Mouse (Mus musculus): ENCODE data around the gene Lrrc34. TPM values are rescaled to one million over a fixed set of nuclear protein-coding genes. Genes with fewer than 3 reads are reported as not detected.
A peak's percentile ranks its signal among the peaks of the same experiment; 100 is the strongest.

The Lrrc34 gene
- 0.16 and 0.18 TPM in 2 replicates for polyA plus RNA-seq (2015; fragmentation: Nextera tagmentation; extraction: Ambion mirVana)

DNA sequence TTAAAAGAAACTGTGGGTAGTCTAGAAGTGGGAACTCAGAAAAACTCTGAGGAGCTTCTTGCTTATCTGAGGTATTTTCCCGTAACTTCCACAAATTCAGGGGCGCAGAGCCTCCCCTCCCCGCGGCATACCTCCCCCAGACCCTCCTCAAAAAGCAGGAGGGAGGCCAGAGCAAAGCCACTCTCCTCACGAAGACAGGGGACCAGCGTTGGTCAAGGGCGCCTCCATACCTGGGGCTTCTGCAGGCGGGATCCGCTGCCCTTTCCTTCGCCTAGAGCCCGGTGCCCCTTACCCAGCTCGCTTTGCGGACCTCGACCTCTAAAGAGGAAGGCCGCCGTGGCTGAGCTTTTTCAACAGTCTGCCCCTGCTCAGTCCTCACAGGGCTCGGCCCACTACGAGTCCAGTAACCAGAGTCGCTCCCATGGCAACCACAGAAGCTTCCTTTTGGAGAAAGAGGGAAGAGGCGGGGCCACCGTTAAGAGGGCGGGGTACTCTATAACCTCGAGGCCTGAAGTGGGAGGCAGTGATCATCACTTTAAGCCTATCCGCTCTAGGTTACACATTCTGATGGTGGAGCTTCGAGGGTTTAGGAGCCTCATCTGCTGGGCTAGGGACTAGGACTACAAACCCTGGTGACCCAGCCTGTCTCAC is at the start of gene Lrrc34:
TSS of gene Lrrc34 (minus strand) at position 430 of the 651 bp plus-strand sequence.
- H3K27ac ChIP-seq (ENCODE audit: low read depth, low read length) = no peak within 1 kb of the TSS
- H3K4me2 ChIP-seq (replicated peaks; ENCODE audit: low read depth) = peak within 1 kb of the TSS; percentile 55
- H3K4me1 ChIP-seq (replicated peaks; ENCODE audit: control insufficient read depth, insufficient read depth, low read length) = no peaks in the 10 kb centered on the region
- no peak for TF ChIP-seq CTCF (IDR thresholded peaks at IDR 0.05; ENCODE audit: low read depth)
- no peak within 1 kb of the TSS for H3K9ac ChIP-seq (ENCODE audit: low read depth, low read length)
- H3K27me3 ChIP-seq (replicated peaks; ENCODE audit: control insufficient read depth, insufficient read depth, low read length) = 0 out of 2 replicates have a peak, but pooled peaks cover 24% of the 10 kb centered on the region
- peak; percentile 59 for ATAC-seq
- WGBS = 4% methylated on average over 25 of the region's 25 CpGs
- H3K9me3 ChIP-seq (ENCODE audit: control insufficient read depth) = no peaks in the 10 kb centered on the region
- H3K36me3 ChIP-seq (ENCODE audit: control insufficient read depth, insufficient read depth) = no peaks in the 10 kb centered on the region
- peak within 1 kb of the TSS; percentile 21 for H3K4me3 ChIP-seq (ENCODE audit: low read depth, low read length)

DNA sequence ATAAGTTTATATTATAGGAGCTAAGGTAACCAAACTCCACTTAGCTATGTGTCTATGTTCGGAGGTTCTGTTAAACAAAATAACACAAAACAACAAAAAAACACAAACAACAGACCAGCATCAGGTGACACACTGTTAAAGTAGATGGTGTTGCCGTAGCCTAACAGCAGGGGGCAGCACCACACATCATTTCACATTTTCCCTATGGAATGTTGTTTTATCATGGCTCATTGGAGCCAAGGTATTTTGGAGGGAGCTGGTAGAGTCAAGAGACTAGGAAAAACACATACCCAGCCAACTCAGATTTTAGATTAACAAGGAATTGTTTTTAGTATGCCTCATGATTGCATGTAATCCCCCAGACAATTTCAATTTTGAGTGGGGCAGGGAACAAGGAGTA is 48.7 kb upstream of the Lrrc34 start:
- 12% methylated on average over 2 of the region's 2 CpGs for WGBS
- Histone ChIP-seq H3K27ac (ENCODE audit: low read depth, low read length) (no peak overlapping the region), H3K9ac (ENCODE audit: low read depth, low read length) (no peak overlapping the region), H3K4me3 (ENCODE audit: low read depth, low read length) (no peak overlapping the region), H3K4me2 (replicated peaks; ENCODE audit: low read depth) (no peak overlapping the region), H3K4me1 (replicated peaks; ENCODE audit: control insufficient read depth, insufficient read depth, low read length) (no peaks in the 10 kb centered on the region), H3K27me3 (replicated peaks; ENCODE audit: control insufficient read depth, insufficient read depth, low read length) (no peaks in the 10 kb centered on the region), H3K36me3 (ENCODE audit: control insufficient read depth, insufficient read depth) (no peaks in the 10 kb centered on the region), H3K9me3 (ENCODE audit: control insufficient read depth) (no peaks in the 10 kb centered on the region)
- TF ChIP-seq CTCF (IDR thresholded peaks at IDR 0.05; ENCODE audit: low read depth) = peak; percentile 90
- ATAC-seq = 0 out of 2 replicates have a peak, but pooled peaks have one; percentile 27

DNA sequence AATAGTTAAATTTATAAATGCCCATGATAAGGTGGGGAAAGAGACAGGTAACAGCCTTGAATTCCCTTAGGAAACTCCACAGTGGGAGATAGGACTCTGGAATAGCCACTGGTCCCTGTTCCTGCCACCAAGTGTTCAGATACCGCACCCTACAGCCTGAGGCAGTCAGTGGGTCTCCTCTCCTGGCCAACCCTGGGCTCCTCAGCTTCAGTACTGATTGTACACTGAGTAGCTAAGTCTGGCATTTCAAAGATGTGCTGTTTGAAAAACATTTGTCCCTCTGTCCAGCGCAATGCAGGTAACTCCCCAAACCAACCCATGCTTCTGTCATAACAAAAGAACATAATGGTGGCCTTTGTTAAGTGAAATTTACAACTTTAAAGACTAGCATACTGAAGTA is 48.0 kb upstream of the Lrrc34 start:
- Histone ChIP-seq H3K9me3 (ENCODE audit: control insufficient read depth) (no peaks in the 10 kb centered on the region), H3K9ac (ENCODE audit: low read depth, low read length) (no peak overlapping the region), H3K4me2 (replicated peaks; ENCODE audit: low read depth) (no peak overlapping the region), H3K27me3 (replicated peaks; ENCODE audit: control insufficient read depth, insufficient read depth, low read length) (no peaks in the 10 kb centered on the region), H3K27ac (ENCODE audit: low read depth, low read length) (no peak overlapping the region), H3K4me1 (replicated peaks; ENCODE audit: control insufficient read depth, insufficient read depth, low read length) (no peaks in the 10 kb centered on the region), H3K36me3 (ENCODE audit: control insufficient read depth, insufficient read depth) (no peaks in the 10 kb centered on the region), H3K4me3 (ENCODE audit: low read depth, low read length) (no peak overlapping the region)
- ATAC-seq = no peak
- 92% methylated on average over 2 of the region's 2 CpGs for WGBS
- no peak for TF ChIP-seq CTCF (IDR thresholded peaks at IDR 0.05; ENCODE audit: low read depth)

GRCm38 (mm10) chr3:30690976-30691375 is 43.3 kb upstream of the Lrrc34 start:
- ATAC-seq = no peak
- no peak overlapping the region for H3K27ac ChIP-seq (ENCODE audit: low read depth, low read length)
- H3K4me1 ChIP-seq (replicated peaks; ENCODE audit: control insufficient read depth, insufficient read depth, low read length) = no peaks in the 10 kb centered on the region
- TF ChIP-seq CTCF (IDR thresholded peaks at IDR 0.05; ENCODE audit: low read depth) = no peak
- H3K4me3 ChIP-seq (ENCODE audit: low read depth, low read length) = no peak overlapping the region
- no peaks in the 10 kb centered on the region for H3K27me3 ChIP-seq (replicated peaks; ENCODE audit: control insufficient read depth, insufficient read depth, low read length)
- no peak overlapping the region for H3K9ac ChIP-seq (ENCODE audit: low read depth, low read length)
- no peaks in the 10 kb centered on the region for H3K36me3 ChIP-seq (ENCODE audit: control insufficient read depth, insufficient read depth)
- H3K9me3 ChIP-seq (ENCODE audit: control insufficient read depth) = no peaks in the 10 kb centered on the region
- H3K4me2 ChIP-seq (replicated peaks; ENCODE audit: low read depth) = no peak overlapping the region
- 55% methylated on average over 7 of the region's 7 CpGs for WGBS

- 79% methylated on average over 3 of the region's 3 CpGs for WGBS
- Histone ChIP-seq H3K27ac (ENCODE audit: low read depth, low read length) (no peak overlapping the region), H3K4me2 (replicated peaks; ENCODE audit: low read depth) (no peak overlapping the region), H3K27me3 (replicated peaks; ENCODE audit: control insufficient read depth, insufficient read depth, low read length) (no peaks in the 10 kb centered on the region), H3K4me3 (ENCODE audit: low read depth, low read length) (no peak overlapping the region), H3K36me3 (ENCODE audit: control insufficient read depth, insufficient read depth) (no peaks in the 10 kb centered on the region), H3K9ac (ENCODE audit: low read depth, low read length) (no peak overlapping the region), H3K4me1 (replicated peaks; ENCODE audit: control insufficient read depth, insufficient read depth, low read length) (no peaks in the 10 kb centered on the region), H3K9me3 (ENCODE audit: control insufficient read depth) (no peaks in the 10 kb centered on the region)
- TF ChIP-seq CTCF (IDR thresholded peaks at IDR 0.05; ENCODE audit: low read depth) = no peak
- no peak for ATAC-seq
Measured at GRCm38 (mm10) chr3:30687216-30687615, 39.5 kb upstream of the Lrrc34 start.

DNA sequence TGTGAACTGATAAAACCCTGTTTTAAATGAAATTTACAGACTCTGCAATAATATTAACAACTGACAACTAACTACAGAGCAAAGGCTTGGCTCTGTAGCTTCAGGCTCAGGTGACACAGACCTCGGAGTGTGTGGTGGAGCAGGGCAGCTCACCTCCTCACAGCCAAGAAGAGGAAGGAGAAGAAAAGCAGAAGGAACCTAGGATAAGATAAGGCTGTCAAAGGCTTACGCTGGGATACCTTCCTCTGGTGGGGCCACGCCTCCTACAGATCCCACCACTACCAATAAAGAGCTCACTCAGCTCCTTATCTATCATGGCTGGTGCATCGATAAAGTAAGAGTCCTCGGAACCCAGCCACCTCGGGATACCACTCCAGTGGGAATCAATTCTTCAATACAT is 35.5 kb upstream of the Lrrc34 start:
- Histone ChIP-seq H3K4me2 (replicated peaks; ENCODE audit: low read depth) (no peak overlapping the region), H3K9ac (ENCODE audit: low read depth, low read length) (no peak overlapping the region), H3K9me3 (ENCODE audit: control insufficient read depth) (no peaks in the 10 kb centered on the region), H3K27ac (ENCODE audit: low read depth, low read length) (no peak overlapping the region), H3K4me3 (ENCODE audit: low read depth, low read length) (no peak overlapping the region), H3K27me3 (replicated peaks; ENCODE audit: control insufficient read depth, insufficient read depth, low read length) (no peaks in the 10 kb centered on the region), H3K4me1 (replicated peaks; ENCODE audit: control insufficient read depth, insufficient read depth, low read length) (no peaks in the 10 kb centered on the region), H3K36me3 (ENCODE audit: control insufficient read depth, insufficient read depth) (no peaks in the 10 kb centered on the region)
- 47% methylated on average over 6 of the region's 6 CpGs for WGBS
- TF ChIP-seq CTCF (IDR thresholded peaks at IDR 0.05; ENCODE audit: low read depth) = no peak
- no peak for ATAC-seq
